Mouse (Mus musculus): Measurements from ENCODE around the gene Cdkal1. TPM values are rescaled to one million over a fixed set of nuclear protein-coding genes. Genes with fewer than 3 reads are reported as not detected.

Gene Cdkal1
- polyA plus RNA-seq, 1 experiment from 2014 or later, result 35.4 TPM

- Histone ChIP-seq H3K9ac (no peak overlapping the region), H3K27ac (ENCODE audit: low read depth) (no peak overlapping the region), H3K4me1 (ENCODE audit: insufficient read depth) (no peaks in the 10 kb centered on the region), H3K4me3 (ENCODE audit: low read depth, low read length) (no peak overlapping the region), H3K9me3 (ENCODE audit: low read depth, low read length) (no peaks in the 10 kb centered on the region), H3K27me3 (ENCODE audit: insufficient read depth, low read length) (no peaks in the 10 kb centered on the region), H3K36me3 (ENCODE audit: insufficient read depth) (no peaks in the 10 kb centered on the region), H3K4me2 (no peak overlapping the region)
- no peak for TF ChIP-seq CTCF (IDR thresholded peaks at IDR 0.05; ENCODE audit: low read depth)
- ATAC-seq (ENCODE audit: insufficient read depth) (no peak), DNase-seq (no peak)
- 81% methylated on average over 7 of the region's 7 CpGs for WGBS
Observed at GRCm38 (mm10) chr13:29690734-29691133, 164.7 kb downstream of the Cdkal1 start.

DNA sequence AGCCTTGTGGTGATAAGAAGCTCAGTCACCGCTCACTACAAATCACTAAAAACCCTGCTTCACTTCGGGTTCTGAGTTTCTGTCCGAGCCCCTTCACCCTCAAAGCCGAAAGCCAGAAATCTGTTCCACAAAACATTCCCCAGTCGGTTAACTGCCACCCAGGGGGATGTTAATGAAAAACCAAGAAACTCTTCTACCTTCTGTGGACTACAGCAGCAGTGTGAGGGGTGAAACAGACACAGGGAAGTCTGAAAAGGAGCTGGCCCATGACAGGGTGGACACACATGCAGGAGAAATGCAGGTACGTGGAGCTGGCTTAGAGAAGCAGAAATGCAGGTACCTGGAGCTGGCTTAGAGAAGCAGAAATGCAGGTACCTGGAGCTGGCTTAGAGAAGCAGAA lies 166.6 kb downstream of the Cdkal1 start:
- 66% methylated on average over 6 of the region's 6 CpGs for WGBS
- no peaks in the 10 kb centered on the region for H3K36me3 ChIP-seq (ENCODE audit: insufficient read depth)
- H3K27me3 ChIP-seq (ENCODE audit: insufficient read depth, low read length), result no peaks in the 10 kb centered on the region
- ATAC-seq (ENCODE audit: insufficient read depth) (no peak), DNase-seq (no peak)
- no peaks in the 10 kb centered on the region for H3K4me1 ChIP-seq (ENCODE audit: insufficient read depth)
- H3K27ac ChIP-seq (ENCODE audit: low read depth), result no peak overlapping the region
- H3K4me3 ChIP-seq (ENCODE audit: low read depth, low read length), result no peak overlapping the region
- TF ChIP-seq CTCF (IDR thresholded peaks at IDR 0.05; ENCODE audit: low read depth), result no peak
- no peaks in the 10 kb centered on the region for H3K9me3 ChIP-seq (ENCODE audit: low read depth, low read length)
- no peak overlapping the region for H3K9ac ChIP-seq
- no peak overlapping the region for H3K4me2 ChIP-seq

GRCm38 (mm10) chr13:29687872-29688271 lies 167.6 kb downstream of the Cdkal1 start:
- no peak for TF ChIP-seq CTCF (IDR thresholded peaks at IDR 0.05; ENCODE audit: low read depth)
- WGBS, result 63% methylated on average over 7 of the region's 7 CpGs

DNA sequence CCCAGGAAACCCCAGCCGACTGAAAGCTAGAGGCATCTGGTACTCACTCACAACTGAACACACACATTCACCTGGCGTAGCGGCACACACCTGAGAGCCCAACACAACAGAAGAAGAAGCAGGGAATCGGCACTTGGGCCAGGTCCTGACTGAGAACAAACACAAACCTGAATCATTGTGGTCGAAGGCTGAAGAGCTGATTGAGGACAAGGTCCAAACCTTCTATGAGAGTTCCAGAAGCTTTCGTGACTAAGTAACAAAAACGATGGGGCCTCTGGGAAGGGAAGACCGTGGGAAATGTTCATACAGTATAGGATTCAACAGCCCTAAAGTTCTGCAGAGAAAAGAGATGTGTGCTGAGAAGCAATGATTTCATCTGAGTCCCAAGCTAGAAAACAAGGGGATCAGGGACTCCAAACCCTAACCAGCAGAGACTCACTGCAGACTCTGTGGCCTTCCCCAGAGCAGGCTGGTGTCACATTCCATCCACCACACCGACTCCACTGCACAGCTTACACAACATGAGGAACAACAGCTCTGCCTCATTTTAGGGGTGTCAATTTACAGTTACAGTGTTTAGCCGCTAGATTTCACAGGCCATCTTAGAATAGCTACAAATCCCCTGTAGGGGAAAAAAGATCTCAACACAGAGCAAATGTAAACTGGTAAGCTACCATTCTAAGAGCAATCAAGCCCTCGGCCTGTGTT lies 175.8 kb downstream of the Cdkal1 start:
- no peaks in the 10 kb centered on the region for H3K27me3 ChIP-seq (ENCODE audit: insufficient read depth, low read length)
- no peak overlapping the region for H3K4me2 ChIP-seq
- H3K4me3 ChIP-seq (ENCODE audit: low read depth, low read length), result no peak overlapping the region
- no peak for ATAC-seq (ENCODE audit: insufficient read depth)
- 76% methylated on average over 11 of the region's 11 CpGs for WGBS
- no peak overlapping the region for H3K9ac ChIP-seq
- no peaks in the 10 kb centered on the region for H3K9me3 ChIP-seq (ENCODE audit: low read depth, low read length)
- H3K36me3 ChIP-seq (ENCODE audit: insufficient read depth), result no peaks in the 10 kb centered on the region
- no peak for DNase-seq
- 0 out of 2 replicates have a peak, but pooled peaks cover 5% of the 10 kb centered on the region for H3K4me1 ChIP-seq (ENCODE audit: insufficient read depth)
- no peak overlapping the region for H3K27ac ChIP-seq (ENCODE audit: low read depth)
- TF ChIP-seq CTCF (IDR thresholded peaks at IDR 0.05; ENCODE audit: low read depth), result no peak

More at GRCm38 (mm10) chr13:29687872-29688271, 167.6 kb downstream of the Cdkal1 start:
- Histone ChIP-seq H3K36me3 (ENCODE audit: insufficient read depth) (no peaks in the 10 kb centered on the region), H3K27ac (ENCODE audit: low read depth) (no peak overlapping the region), H3K9ac (no peak overlapping the region), H3K4me2 (no peak overlapping the region), H3K9me3 (ENCODE audit: low read depth, low read length) (no peaks in the 10 kb centered on the region), H3K4me1 (ENCODE audit: insufficient read depth) (0 out of 2 replicates have a peak, but pooled peaks cover 5% of the 10 kb centered on the region), H3K27me3 (ENCODE audit: insufficient read depth, low read length) (no peaks in the 10 kb centered on the region), H3K4me3 (ENCODE audit: low read depth, low read length) (no peak overlapping the region)
- ATAC-seq (ENCODE audit: insufficient read depth) (no peak), DNase-seq (no peak)

DNA sequence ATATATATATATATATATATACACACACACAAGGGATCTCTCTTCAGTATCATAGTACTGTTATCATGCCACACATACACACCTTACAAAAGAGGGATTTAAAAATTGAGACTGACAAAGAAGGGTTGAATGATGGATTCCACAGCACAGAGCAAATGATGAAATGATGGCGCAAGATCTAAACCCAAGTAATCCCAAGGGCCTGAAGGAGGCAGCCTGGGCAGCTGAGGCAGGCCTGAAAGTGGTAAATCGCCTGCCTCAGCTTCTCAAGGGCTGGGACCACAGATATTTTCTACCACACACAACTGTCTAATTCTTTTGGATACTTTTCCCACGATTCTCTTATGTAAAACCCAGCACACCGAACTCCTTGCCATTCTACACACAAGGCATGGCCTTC lies 177.9 kb downstream of the Cdkal1 start:
- ATAC-seq (ENCODE audit: insufficient read depth) (no peak), DNase-seq (no peak)
- WGBS, result 88% methylated on average over 4 of the region's 4 CpGs
- Histone ChIP-seq H3K4me3 (ENCODE audit: low read depth, low read length) (no peak overlapping the region), H3K27ac (ENCODE audit: low read depth) (no peak overlapping the region), H3K4me1 (ENCODE audit: insufficient read depth) (no peaks in the 10 kb centered on the region), H3K9ac (no peak overlapping the region), H3K36me3 (ENCODE audit: insufficient read depth) (no peaks in the 10 kb centered on the region), H3K27me3 (ENCODE audit: insufficient read depth, low read length) (no peaks in the 10 kb centered on the region), H3K4me2 (no peak overlapping the region), H3K9me3 (ENCODE audit: low read depth, low read length) (no peaks in the 10 kb centered on the region)
- TF ChIP-seq CTCF (IDR thresholded peaks at IDR 0.05; ENCODE audit: low read depth), result no peak

GRCm38 (mm10) chr13:29670626-29671025 lies 184.8 kb downstream of the Cdkal1 start:
- Histone ChIP-seq H3K27me3 (ENCODE audit: insufficient read depth, low read length) (no peaks in the 10 kb centered on the region), H3K4me1 (ENCODE audit: insufficient read depth) (no peaks in the 10 kb centered on the region), H3K9me3 (ENCODE audit: low read depth, low read length) (no peaks in the 10 kb centered on the region), H3K4me2 (no peak overlapping the region), H3K36me3 (ENCODE audit: insufficient read depth) (no peaks in the 10 kb centered on the region), H3K4me3 (ENCODE audit: low read depth, low read length) (no peak overlapping the region), H3K27ac (ENCODE audit: low read depth) (no peak overlapping the region), H3K9ac (no peak overlapping the region)
- ATAC-seq (ENCODE audit: insufficient read depth) (no peak), DNase-seq (no peak)
- TF ChIP-seq CTCF (IDR thresholded peaks at IDR 0.05; ENCODE audit: low read depth), result no peak
- WGBS, result 44% methylated on average over 3 of the region's 3 CpGs

DNA sequence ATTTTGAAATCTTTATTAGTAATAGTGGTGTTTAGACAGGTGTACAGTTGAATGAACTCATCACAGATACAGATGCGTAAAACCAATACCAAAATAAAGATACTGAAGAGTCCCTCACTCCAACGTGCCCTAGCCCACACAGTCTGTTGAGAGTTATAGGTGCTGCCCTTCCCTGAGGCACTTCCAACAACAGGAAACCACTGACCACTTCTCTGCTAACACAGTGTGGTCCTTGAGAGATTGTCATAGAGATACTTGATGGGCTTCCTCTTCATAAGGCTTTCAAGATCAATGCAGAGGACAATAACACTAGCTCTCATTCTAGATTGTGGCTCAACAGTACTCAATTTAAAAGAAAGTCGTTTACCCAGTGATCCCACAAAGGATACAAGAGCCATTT lies 191.6 kb downstream of the Cdkal1 start:
- ATAC-seq (ENCODE audit: insufficient read depth), result no peak
- no peak for DNase-seq
- H3K36me3 ChIP-seq (ENCODE audit: insufficient read depth), result no peaks in the 10 kb centered on the region
- TF ChIP-seq CTCF (IDR thresholded peaks at IDR 0.05; ENCODE audit: low read depth), result no peak
- no peaks in the 10 kb centered on the region for H3K9me3 ChIP-seq (ENCODE audit: low read depth, low read length)
- H3K9ac ChIP-seq, result no peak overlapping the region
- WGBS, result 71% methylated on average over 3 of the region's 3 CpGs
- H3K4me2 ChIP-seq, result no peak overlapping the region
- no peaks in the 10 kb centered on the region for H3K27me3 ChIP-seq (ENCODE audit: insufficient read depth, low read length)
- H3K4me1 ChIP-seq (ENCODE audit: insufficient read depth), result no peaks in the 10 kb centered on the region
- no peak overlapping the region for H3K4me3 ChIP-seq (ENCODE audit: low read depth, low read length)
- H3K27ac ChIP-seq (ENCODE audit: low read depth), result no peak overlapping the region

Measured in lung, embryonic 14.5 days (tissue).